Mouse (Mus musculus) gastrocnemius, adult 18-20 months (tissue): ENCODE results near the gene Trim63. TPM values are rescaled to one million over a fixed set of nuclear protein-coding genes. Genes with fewer than 3 reads are reported as not detected.

Experiments used
- DNase-seq: peaks from one replicate; pipeline ENCODE4 v3.0.0; 2021; ENCODE audit warnings: low spot score
- total RNA-seq, 2 experiments: library from RNA; stranded (reverse); gene quantifications; 2 replicates each; pipeline ENCODE4 v1.2.3; 2021

Trim63 gene
- total RNA-seq, 2 experiments from 2014 or later: 322 to 461 TPM

DNA sequence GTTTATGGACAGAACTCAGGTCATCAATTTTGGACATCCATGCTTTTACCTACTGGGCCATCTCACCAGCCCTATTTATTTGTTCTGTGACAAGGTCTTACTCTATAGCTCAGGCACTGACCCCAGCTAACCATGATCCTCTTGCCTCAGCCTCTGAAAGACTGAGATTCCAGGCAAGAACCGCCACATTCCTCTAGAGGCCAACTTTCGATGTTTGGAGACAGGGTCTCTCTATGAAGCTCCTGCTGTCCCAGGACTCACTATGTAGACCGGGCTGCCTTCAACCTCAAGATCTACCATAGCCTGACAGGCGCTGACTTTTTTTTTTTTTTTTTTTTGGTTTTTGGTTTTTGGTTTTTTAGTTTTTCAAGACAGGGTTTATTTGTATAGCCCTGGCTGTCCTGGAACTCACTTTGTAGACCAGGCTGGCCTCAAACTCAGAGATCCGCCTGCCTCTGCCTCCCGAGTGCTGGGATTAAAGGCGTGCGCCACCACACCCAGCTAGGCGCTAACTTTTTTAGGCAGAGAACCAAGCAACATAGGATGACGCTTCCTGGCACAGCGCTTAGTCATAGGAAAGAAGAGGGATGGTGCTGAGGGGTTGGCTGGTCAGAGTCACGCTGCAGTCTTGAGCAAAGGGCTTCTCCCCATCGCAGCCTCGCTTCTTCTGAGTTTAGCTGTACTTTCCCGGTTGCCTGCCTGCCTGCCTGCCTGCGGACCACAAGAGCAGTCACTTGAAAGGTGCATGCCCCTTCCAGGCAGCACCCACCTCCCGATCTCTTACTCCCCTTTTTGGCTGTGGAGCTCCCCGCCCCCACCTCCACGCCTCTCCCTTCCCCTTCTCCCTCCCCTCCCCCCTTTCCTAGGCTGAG lies 16.1 kb upstream of the Trim63 start:
- DNase-seq: no peak

DNA sequence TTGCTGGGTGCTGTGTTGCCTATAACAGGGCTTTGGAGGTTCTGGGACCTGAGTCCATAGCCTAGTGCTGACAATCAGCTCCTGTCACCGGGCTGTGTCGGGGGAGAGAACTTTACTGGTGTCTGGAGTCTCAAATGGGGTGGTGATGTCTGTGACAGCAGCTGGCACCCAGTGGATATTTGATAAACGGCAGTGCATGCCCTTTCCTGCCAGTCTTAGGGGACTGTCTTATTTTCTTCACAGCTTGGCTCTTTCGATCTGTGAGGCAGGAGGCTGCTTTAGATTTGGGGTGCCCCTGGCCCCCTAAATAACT lies 15.5 kb upstream of the Trim63 start:
- peak; percentile 60 for DNase-seq

DNA sequence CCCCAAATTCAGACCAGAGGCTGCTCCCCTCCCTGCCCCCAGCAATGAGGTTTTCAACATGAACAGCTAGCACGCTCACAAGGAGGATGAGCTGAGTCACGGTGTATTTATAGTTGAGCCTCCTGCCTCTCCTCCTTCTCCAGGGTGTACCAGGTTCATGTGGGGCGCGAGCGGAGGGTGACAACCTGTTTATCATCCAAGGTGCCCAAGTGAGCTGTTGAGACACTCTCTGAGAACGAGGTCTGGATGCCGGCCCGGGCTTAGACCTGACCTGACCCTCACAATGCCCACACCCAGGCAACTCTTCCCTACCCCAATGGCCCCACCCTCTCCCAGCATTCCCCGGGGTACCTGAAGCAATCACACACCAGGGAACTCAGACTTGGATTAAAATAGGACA lies 14.6 kb upstream of the Trim63 start:
- peak; percentile 93 for DNase-seq

DNA sequence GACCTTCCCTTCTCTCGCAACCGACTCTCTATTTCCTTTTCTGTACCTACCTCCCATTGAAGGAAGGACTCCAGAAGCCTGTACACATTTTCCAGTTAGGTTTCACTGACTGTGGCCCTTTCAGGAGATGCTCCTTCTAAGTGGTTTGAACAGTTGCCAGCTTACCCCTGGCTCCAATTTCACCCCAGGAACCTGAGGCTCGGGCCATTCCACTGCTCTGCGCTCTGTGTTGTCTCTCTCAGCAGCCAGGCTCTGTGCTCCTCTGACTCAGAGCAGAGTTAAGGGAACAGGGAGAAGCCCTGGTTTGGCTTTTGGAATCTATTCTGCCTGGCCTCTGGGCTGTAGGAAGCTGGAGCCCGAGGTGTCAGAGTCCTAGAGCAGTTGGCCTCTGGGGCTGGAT lies 12.8 kb upstream of the Trim63 start:
- peak; percentile 63 for DNase-seq

DNA sequence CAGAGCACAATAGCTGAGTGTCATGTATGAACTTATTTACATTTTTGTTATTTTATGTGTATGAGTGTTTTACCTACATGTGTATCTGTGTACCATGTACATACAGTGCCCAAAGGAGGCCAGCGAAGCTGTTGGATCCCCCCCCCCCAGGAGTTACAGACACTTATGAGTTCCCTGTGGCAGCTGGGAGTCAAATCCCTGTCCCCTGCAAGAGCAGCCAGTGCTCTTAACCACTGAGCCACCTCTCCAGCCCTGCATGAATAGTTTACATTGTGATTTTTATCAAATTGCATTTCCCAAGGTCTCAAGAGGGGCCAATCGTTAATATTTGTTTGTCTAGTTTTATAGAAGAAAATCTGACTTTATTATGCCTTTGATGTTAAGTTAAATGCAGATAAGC lies 8.0 kb upstream of the Trim63 start:
- DNase-seq: no peak

DNA sequence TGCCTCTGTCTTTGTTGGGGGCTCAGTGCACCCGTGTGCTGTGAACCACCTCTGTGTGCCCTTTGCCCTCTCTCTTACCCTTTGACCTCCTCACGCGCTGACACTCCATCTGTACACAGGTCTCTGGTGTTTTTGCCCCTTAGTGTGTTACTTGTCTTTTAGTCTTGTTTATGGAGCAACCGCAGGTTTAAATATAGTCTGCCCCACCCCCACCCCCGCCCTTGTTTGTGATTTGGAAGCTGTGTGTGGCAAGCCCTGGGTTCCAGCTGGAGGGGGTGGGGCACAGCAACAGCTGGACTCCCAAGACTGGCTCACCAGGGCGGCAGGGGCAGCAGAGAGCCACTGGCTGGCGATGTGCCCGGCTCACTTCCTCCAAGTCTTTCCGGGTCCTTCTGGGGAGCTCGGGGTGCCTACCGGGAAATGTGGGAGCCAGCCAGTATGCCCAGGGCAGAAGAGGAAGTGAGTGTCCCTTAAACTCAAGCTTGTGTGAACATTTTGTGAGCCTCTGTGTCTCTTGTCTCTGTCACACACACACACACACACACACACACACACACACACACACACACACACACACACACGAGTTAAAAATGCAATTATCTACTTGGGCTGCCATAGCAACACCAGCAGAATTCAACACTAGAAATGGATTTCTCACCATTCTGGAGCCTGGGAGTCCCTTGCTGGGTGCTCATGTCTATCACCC lies 7.4 kb upstream of the Trim63 start:
- DNase-seq: peak; percentile 87

DNA sequence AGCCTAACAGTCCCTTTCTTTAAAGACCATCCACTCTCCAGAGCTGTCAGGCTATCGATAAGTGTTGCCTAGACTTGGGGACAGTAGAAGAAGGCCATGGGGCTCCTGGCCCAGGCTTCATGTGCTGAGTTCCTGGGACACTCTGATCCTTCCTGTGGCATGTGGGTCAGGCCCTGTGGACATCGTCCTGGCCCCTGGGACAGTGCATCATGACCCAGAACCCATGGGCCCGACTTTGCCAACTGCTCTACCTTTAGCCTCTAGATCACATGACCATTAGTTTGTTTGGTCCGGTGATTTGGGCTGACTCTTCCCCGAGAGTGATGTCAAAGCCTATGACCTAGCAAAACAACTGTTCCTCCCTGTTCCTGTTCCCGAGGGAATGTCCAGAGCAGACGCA lies 4.8 kb upstream of the Trim63 start:
- DNase-seq: peak; percentile 63

DNA sequence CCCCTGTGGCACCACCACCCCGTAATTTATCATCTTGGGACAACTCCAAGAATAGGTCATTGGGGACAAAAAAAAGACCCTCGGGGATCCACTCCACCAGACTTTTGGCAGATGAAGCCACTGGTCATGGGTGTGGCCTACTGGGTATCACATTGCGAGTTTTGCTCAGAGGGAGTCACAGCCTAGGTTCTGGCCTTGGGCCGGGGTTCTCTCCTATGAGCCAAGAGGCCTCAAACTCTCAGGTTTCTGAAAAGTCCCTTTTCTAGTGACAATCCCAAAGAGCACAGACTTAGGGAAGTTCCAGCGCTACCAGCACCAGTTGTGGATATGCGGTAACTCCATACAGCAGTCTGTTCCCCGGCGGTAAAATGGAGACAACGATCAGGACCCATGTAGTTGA lies 4.3 kb upstream of the Trim63 start:
- no peak for DNase-seq

DNA sequence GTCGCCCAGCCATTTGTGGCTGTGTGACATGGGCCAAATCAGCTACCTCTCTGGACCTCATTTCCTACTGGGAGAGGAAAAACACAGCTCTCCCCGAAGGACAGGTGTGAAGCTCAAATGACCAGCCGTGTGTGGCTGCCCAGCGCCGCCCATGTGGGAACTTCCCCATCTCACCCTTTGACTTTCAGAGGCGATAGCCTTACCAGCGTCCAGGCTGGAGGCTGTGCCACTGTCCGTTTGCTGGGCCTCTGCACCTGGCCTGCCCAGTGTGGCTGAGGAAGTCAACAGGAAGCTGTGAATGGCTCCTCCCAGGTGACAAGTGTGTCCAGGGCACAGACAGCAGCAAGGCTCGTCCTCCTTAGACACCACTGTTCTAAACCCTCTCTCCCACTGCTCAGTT lies 3.1 kb upstream of the Trim63 start:
- DNase-seq: peak; percentile 81

DNA sequence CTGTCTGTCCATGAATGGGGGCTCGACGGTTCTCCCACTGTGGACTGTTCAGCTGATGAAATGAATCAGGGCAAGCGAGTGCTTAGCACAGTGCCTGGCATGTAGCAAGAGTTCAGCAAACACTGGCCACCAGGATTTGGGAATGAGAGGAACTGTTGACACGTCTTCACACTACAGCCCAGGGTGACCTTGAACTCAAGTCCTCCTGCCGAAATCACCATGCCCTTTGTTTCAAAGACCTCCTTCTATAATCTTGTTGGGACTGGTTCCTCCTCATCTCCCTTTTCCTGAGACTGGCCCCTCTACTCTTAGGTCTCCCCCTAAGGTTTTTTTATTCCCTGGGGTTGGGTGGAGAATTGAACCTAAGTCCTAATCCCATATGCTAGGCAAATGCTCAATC lies 2.6 kb upstream of the Trim63 start:
- no peak for DNase-seq

DNA sequence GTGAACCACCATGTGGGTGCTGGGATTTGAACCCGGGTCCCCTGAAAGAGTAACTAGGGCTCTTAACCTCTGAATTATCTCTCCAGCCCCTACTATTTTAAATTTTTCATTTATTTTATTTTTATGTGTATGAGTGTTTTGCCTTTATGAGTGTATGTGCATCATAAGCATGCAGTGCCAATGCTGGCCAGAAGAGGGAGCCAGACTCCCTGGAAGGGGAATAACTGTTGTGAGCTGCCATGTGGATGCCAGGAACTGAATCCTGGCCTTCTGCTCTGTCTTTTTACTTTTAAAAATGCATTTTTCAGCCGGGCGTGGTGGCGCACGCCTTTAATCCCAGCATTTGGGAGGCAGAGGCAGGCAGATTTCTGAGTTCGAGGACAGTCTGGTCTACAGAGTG lies 2.0 kb upstream of the Trim63 start:
- no peak for DNase-seq

DNA sequence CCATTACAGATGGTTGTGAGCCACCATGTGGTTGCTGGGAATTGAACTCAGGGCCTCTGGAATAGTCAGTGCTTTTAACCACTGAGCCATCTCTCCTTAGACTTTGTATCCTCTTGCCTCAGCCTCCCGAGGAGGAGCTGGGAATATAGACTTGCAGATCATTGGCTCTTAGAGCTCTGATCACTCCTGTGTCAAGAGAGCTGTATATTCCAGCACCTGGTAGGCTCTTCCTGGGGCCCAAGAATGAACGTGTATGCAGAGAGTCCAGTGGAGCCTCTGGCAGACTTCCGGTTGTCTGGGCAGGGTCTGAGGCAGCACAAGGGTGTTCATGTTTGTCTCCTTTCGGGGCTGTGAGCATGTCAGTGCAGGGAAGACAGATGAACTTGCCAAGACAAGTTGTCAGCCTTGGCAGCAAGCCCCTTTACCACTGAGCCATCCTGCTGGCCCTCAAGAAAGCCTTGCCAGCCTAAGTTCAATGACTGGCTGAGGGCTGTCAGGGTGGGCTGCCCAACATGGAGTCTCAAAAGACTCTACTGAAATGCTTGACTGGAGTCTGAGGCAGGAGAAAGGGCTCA lies 752 bp upstream of the Trim63 start:
- DNase-seq: peak; percentile 69

DNA sequence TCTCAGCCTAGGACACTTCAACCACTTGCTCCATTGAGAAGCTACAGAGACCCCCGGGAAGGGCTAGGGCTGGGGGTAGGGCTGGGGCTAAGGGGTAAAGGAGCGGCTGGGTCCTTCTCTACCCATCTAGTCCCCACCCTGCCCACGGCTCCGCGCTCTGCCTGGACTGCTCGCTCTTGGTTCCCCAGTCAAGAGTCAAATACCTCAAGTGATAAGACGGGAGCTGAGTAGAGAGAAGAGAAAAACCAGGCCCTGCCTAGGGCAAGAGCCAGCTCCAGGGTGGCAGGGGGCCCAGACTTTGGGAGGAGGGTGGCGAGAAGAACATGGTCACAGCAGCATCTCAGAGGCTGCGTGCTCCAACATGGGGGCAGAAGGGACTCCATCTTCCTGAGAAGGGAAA lies 550 bp downstream of the Trim63 start:
- peak; percentile 20 for DNase-seq

DNA sequence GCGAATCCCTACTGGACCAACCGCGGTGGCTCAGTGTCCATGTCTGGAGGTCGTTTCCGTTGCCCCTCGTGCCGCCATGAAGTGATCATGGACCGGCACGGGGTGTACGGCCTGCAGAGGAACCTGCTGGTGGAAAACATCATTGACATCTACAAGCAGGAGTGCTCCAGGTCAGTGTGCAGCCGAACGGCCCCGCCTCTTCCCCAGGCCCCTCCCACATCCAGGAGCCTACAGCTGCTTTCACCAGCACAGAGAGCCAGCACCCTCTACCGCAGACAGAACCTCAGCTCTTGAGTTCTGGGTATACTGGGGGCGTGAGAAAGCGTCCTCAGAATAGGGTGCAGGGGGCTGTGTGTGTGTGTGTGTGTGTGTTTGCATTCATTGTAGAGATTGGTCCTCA lies 1.5 kb downstream of the Trim63 start:
- no peak for DNase-seq

DNA sequence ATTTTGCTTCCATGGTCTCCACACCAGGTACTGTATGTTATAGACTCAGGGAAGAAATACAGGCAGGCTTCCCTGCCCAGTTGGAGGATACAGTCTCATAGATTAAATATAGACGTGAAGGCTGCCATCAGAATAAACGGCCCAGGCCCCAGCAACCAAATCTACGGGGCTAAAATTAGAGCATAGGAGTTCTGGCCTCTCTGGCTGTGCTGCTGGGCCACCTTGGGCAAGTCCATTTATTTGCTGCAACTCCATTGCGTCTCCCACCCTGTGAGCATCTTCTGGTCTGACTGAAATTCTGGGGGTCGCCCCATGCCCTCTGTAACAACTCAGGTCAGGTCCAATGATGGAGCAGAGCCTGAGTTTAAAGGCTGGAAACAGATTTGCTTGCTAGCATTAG lies 4.2 kb downstream of the Trim63 start:
- DNase-seq: peak; percentile 36

DNA sequence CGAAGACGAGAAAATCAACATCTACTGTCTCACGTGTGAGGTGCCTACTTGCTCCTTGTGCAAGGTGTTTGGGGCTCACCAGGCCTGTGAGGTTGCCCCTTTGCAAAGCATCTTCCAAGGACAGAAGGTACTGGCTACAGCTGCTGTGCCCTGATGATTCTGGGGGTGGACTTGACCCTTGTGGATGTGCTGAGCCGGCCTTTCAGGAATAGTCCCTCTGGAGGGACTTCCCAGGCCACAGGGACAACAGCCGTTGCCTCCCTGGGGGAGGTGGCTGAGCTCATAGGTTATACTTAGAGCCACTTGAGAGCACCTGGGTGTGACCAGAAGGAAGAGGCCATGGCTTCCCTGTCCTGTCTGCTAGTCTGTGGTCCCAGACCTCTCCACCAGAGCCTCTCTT lies 4.8 kb downstream of the Trim63 start:
- DNase-seq: no peak

DNA sequence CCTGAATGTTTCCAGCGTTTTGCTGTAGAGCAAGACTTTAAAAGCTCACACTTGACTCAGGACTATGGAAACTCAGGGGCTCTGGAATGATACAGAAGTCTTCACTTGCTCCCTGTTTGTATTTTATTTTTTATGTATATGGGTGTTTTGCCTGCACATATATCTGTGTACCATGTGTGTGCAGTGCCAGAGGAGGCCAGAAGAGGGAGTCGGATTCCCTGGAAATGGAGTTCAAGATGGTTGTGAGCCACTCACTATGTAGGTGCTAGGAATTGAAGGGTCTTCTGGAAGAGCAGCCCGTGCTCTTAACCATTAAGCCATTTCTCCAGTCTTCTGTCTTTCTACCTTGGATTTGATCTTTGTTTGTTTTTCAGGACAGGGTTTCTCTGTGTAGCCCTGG lies 6.6 kb downstream of the Trim63 start:
- DNase-seq: no peak

DNA sequence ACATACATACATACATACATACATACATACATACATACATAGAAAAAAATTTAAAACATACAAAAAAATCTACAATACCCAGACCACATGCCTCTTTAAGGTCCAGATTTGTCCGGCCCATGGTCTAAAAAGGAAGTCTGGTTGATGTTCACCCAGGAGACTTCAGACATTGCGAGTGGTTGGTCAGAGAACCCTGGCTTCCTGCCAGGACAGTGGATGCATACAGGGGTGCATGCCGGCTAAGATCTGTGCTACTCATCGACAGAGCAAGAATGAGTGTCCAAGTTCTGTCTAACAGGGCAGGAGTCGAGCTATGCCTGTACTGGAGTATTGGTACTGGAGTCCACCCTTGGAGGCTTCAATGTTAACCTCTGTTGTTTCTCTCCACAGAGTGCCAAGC lies 9.7 kb downstream of the Trim63 start:
- no peak for DNase-seq

DNA sequence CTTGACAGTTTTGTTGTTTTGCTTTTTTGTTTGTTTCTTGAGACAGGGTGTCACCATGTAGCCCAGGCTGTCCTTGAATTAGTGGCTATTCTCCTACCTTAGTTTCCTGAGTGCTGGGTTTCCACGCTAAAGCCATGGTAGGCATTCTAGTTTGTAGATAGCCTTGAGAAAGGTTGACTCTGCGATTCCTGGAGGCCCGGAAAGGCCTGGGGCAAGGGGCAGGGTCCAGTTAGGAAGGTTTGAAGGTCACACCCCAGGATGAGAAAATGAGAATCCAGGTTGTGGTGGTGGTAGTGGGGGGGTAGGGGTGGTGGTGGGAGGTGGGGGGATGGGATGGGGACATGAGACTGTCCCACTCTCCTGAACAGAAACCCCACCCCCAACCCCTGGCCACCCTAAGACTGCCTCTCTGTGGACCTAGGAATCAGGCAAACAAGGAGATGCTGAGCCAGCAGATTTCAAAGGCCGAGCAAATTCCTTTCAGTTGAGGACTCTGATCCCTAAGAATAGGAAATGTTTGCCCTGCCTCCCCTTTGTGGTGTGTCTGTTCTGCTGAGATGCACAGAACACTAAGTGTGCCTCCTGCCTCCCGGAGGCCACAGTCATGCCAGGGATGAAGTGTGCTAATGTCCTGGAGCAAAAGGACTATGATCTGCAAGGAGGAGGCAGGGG lies 12.1 kb downstream of the Trim63 start:
- DNase-seq: peak; percentile 6

DNA sequence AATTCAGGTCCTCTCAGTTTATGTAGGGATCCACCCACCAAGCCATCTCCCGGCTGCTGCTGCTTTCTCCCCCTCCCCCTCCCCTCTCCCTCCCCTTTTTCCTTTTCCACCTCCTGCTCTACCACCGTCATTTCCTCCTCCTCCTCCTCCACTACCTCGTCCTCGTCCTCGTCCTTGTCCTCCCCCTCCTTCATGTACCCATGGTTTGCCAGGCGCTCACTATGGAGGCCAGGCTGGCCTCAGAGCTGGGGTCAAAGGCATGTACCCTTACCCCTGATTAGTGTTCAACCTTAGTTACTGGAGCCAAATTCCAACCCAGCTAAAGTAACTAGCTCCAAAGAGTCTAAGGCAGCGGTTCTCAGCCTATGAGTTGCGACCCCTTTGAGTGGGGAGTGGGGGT lies 13.2 kb downstream of the Trim63 start:
- peak; percentile 9 for DNase-seq

DNA sequence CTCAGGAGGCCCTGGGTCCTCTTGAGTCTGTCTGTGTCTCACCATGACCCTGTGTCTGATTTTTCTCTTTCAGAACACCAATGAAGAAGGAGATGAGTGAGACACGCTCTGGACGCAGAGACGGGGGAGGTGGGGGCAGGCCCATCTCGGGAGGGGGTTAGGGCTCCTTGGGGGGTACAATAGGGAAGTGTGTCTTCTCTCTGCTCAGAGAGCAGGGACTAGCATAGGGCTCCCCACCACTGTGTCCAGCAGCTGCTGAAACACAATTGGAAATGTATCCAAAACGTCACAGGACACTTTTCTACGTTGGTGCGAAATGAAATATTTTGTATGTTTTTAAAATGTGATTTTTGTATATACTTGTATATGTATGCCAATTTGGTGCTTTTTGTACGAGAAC lies 13.9 kb downstream of the Trim63 start:
- no peak for DNase-seq

DNA sequence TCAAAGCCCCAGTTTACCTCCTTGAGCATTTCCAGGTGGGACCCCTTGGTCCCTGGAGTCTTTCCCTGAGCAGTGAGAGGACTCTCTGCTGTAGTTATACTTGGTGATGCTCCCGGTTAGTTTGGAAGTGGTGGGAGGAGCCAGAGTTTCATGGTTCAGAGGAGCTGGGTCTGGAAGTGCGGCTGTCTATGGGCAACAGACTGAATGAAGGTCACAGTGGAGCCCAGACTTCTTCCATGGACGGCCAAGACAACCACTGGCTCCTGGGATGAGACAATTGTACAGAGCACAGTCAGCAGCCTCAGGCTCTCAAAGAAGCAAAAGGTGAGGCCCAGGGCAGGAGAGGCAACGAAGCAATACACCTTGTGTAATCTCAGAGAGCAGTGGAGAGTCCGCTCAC lies 15.4 kb downstream of the Trim63 start:
- peak; percentile 44 for DNase-seq
